Mouse (Mus musculus) granulocyte monocyte progenitor cell, adult 5-6 weeks (primary cell): Measurements from ENCODE around the gene Kti12. TPM values are rescaled to one million over a fixed set of nuclear protein-coding genes. Genes with fewer than 3 reads are reported as not detected.

Experiments
- ATAC-seq: replicated peaks from 2 replicates; pipeline ENCODE4 v1.8.0; 2016; ENCODE audit warnings: mild to moderate bottlenecking, moderate TSS enrichment, inconsistent platforms; ENCODE audit not compliant: poor library complexity, severe bottlenecking
- total RNA-seq, 2 experiments: library from RNA; stranded (forward) in 1 of 2; stranded (reverse) in 1 of 2; fragments of 200-712, 200-1000 nt in 1 of 2; fragments of >200 nt in 1 of 2; fragmentation: Nextera tagmentation in 1 of 2; gene quantifications; 2 replicates each; pipeline ENCODE4 v1.2.3; 2014 to 2017

The Kti12 gene
- total RNA-seq, 2 experiments from 2014 or later: 21.2 to 44.0 TPM

DNA sequence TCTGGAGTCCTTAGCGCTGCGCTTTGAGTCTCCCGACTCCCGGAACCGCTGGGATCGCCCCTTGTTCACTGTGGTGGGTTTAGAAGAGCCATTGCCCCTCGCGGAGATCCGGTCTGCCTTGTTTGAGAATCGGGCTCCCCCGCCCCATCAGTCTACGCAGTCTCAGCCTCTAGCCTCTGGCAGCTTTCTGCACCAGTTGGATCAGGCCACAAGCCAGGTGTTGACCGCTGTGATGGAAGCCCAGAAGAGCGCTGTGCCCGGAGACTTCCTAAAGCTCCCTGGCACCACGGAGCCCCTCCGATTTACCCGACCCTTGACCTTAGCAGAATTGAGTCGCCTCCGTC is 892 bp downstream of the Kti12 start, which contains the start of gene A730015C16Rik:
TSS of gene A730015C16Rik (minus strand) at position 115 of the 344 bp plus-strand sequence.
- peak; percentile 17; the same call in 1 of the 2 replicates for ATAC-seq

DNA sequence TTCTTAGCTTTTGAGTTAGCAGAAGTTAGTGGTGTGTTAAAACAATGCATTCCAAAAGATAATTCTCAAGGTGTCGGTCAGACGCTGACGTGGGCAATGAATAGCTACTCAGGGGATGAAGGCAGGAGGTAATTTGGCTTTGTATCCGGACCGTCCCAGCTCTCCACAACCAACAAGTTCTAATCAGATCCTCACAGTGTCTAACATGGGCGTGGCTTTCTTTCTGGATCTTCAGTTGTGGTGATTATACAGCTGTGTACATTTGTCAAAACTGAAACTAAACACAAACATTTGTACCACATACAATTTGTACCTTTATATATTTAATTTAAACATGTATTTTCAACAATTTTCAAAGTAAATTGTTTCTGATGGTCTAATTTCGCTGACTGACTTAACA is 19.2 kb downstream of the Kti12 start:
- no peak for ATAC-seq

- peak; percentile 94 for ATAC-seq
These were observed 22.3 kb downstream of the Kti12 start for GRCm38 (mm10) chr4:108869730-108870374.

- no peak for ATAC-seq
These were observed 26.2 kb downstream of the Kti12 start for GRCm38 (mm10) chr4:108873746-108874145.

- no peak for ATAC-seq
These were observed 30.3 kb downstream of the Kti12 start for GRCm38 (mm10) chr4:108877901-108878300.

DNA sequence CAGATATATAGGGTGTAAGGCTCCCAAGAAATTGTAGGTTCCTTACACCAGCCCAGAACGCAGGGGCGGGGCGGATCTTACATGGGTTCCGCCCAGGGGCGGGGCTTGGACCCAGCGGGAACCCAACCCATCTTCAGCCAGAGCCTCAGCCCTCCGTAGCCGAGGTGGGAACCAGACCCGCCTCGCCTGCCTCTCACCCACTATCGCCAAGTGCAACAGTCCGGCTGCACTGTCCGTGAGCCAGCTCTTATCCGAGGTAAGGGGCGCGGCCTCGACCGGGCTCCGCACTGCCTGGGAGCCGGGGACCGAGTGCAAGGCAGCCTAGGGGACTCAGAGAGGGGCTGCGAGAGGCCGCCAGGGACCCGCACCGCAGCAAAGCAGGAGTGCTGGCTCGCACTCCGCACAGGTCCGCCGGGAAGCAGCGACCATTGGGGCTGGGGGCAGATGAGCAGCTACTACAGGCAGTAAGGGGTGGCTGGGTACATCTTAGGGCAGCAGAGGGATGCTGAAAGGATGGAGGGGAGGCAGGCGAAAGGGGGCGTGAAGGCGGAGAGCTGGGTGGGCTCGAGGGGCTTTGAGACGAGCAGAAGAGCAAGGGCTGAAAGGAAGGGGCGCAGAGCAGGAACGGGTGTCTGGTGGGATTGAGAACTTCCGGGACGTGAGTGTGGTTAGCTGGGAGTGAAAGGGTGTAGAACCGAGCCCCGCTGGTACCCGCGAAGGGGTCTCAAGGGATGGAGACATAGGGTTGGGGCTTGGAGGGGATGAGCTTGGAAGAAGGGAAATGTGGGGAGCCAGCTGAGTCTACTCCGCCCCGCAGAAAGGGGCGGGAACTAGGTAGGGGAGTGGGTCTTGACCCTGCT is 31.6 kb downstream of the Kti12 start, which contains the start of gene Rab3b:
TSS of gene Rab3b (plus strand) at position 101 of the 860 bp plus-strand sequence.
- peak; percentile 95 for ATAC-seq

- ATAC-seq: no peak
These were observed 36.2 kb downstream of the Kti12 start for GRCm38 (mm10) chr4:108883815-108884214.

DNA sequence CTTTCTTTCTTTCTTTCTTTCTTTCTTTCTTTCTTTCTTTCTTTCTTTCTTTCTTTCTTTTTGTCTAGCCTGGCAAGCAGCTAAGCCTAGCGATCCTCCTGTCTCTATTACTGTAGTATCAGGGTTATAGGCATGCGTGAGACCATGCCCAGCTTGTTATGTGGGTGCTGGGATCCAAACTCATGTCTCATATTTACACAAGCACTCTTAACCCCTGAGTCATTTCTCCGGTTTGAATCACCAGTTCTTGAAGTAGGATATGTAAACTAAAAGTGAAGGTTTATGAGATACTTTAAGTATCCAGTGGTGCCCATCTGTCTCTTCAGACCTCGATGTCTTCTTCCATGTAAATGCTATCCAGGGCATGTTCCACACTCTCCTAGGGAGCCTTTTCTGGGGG is 39.9 kb downstream of the Kti12 start:
- no peak for ATAC-seq

- no peak for ATAC-seq
These were observed 43.3 kb downstream of the Kti12 start for GRCm38 (mm10) chr4:108890876-108891275.

Other genes starting within 250 kb of the Kti12 start
- gene Cc2d1b, start 227.8 kb upstream of the Kti12 start, total RNA-seq (2014; fragmentation: Nextera tagmentation): 23.5 and 29.2 TPM in 2 replicates
- gene Cc2d1b, start 227.8 kb upstream of the Kti12 start, total RNA-seq (2017): 65.4 and 86.2 TPM in 2 replicates
- gene 3110021N24Rik, start 128.1 kb upstream of the Kti12 start, total RNA-seq (2014; fragmentation: Nextera tagmentation): not detected in 2 replicates
- gene 3110021N24Rik, start 128.1 kb upstream of the Kti12 start, total RNA-seq (2017): not detected in 2 replicates
- 0.11 and 1.3 TPM in 2 replicates for gene Zfyve9, start 67.0 kb upstream of the Kti12 start, total RNA-seq (2014; fragmentation: Nextera tagmentation)
- gene Zfyve9, start 67.0 kb upstream of the Kti12 start, total RNA-seq (2017): 0.56 and 1.3 TPM in 2 replicates
- 35.0 and 41.2 TPM in 2 replicates for gene Btf3l4, start 14.2 kb upstream of the Kti12 start, total RNA-seq (2014; fragmentation: Nextera tagmentation)
- 51.4 and 75.1 TPM in 2 replicates for gene Btf3l4, start 14.2 kb upstream of the Kti12 start, total RNA-seq (2017)
- gene Txndc12, start 13.2 kb upstream of the Kti12 start, total RNA-seq (2014; fragmentation: Nextera tagmentation): 58.9 and 92.9 TPM in 2 replicates
- gene Txndc12, start 13.2 kb upstream of the Kti12 start, total RNA-seq (2017): 101 and 120 TPM in 2 replicates
- gene A730015C16Rik, start 834 bp downstream of the Kti12 start, total RNA-seq (2014; fragmentation: Nextera tagmentation): not detected in 2 replicates
- gene A730015C16Rik, start 834 bp downstream of the Kti12 start, total RNA-seq (2017): 0.65 and 3.2 TPM in 2 replicates
- gene Rab3b, start 31.3 kb downstream of the Kti12 start, total RNA-seq (2014; fragmentation: Nextera tagmentation): not detected in 2 replicates
- 4.8 TPM in 1 of 2 replicates, not detected in the other for gene Rab3b, start 31.3 kb downstream of the Kti12 start, total RNA-seq (2017)
- 101 and 106 TPM in 2 replicates for gene Nrd1, start 152.9 kb downstream of the Kti12 start, total RNA-seq (2014; fragmentation: Nextera tagmentation)
- 88.4 and 119 TPM in 2 replicates for gene Nrd1, start 152.9 kb downstream of the Kti12 start, total RNA-seq (2017)